Mouse (Mus musculus): ENCODE results near the gene Tyrobp.

DNA sequence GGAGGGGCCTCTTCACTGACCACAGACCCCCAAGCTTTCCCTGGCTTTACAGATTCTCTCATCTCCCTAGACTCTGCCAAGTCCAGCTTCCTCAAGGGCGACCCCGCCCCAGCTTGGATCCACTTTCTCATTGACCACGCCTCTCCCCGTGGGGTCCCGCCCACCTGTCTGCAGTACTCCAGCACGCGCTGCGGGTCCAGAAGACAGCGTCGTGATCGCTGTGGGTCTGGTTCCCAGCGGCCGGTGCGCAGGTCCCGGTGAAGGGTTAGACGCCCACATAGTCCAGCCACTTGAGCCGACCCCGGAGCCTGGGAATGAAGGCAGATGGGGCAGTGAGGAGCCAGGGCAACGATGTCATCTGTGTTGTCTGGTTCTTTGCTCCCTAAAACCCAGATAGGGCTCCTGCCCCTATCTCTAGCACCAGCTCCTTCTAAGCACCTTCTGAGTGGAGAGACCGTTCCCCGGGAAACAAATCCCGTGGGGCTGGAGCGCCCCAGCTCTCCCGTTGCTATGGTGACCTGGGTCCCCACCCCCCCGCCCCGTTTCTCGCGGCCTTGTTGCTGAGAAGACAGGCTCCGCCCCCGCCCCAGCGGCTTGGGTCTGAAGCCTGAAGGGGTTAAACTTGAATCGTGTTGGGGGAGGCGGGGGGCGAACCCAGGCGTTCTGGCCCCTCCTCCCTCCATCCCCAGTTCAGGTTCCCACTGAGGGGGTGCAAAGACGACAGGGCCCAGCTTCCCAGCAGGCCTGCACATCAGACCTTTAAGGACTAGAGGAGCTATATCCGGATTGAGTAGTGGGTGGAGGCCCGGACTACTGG, 30.8 kb downstream of the Tyrobp start:
- TF ChIP-seq CTCF (conservative IDR thresholded peaks at IDR 0.05; ENCODE audit: insufficient read depth, insufficient read length, low read depth, low read length) (no peak), POLR2A (IDR thresholded peaks at IDR 0.05; ENCODE audit: low read depth, low read length) (no peak)
